7 mouse cellular contexts compared by ENCODE assay signal in genomic region chr4:70307230-70307629, GRCm38 (mm10).
DNase-seq lines count a peak whose midpoint lies in the region; ATAC-seq and TF ChIP-seq lines count a peak whose summit lies in the region.

No protein-coding gene starts in this region.

- 0 out of 2 replicates have a peak, but pooled peaks have one; percentile 68 for ATAC-seq in erythroid progenitor cell, adult 5-6 weeks (replicated peaks; ENCODE audit: low FRiP score, poor library complexity, severe bottlenecking)

- no peaks in the 10 kb centered on the region for H3K9me3 ChIP-seq in midbrain, embryonic 10.5 days (replicated peaks)

- peak; percentile 23 for DNase-seq in Muller cell, postnatal 12 days (ENCODE audit: inconsistent ontology term)
- DNase-seq in brain, adult 2 months (ENCODE audit: low read depth, low spot score), result peak; percentile 88
- DNase-seq in heart, postnatal 4 days, result peak; percentile 79
- peak; percentile 70 to 88 for DNase-seq in left cerebral cortex, adult 2 months (ENCODE audit: extremely low spot score in 1 of 2, low spot score in 2 of 2)
- peak; percentile 28 for DNase-seq in midbrain, embryonic 10.5 days (ENCODE audit: low spot score)
- DNase-seq in skeletal muscle tissue, adult 2 months (ENCODE audit: low read depth, low spot score), result peak; percentile 44

- peaks cover 40% of the 10 kb centered on the region for H3K36me3 ChIP-seq in midbrain, embryonic 10.5 days

- no peak overlapping the region for H3K4me3 ChIP-seq in left cerebral cortex, adult 2 months
- H3K4me3 ChIP-seq in midbrain, embryonic 10.5 days, result no peak overlapping the region

- intact Hi-C loops in left cerebral cortex, adult 2 months (cut with DNase I), result loop anchor here (1.0 to 10.0 kb wide), 5 partner anchors 42 to 1350 kb away; no protein-coding TSS in a partner anchor

- 75% methylated on average over 4 of the region's 4 CpGs for WGBS in midbrain, embryonic 10.5 days

- no peak overlapping the region for H3K27ac ChIP-seq in left cerebral cortex, adult 2 months
- no peak overlapping the region for H3K27ac ChIP-seq in midbrain, embryonic 10.5 days (replicated peaks)

- no peaks in the 10 kb centered on the region for H3K4me1 ChIP-seq in midbrain, embryonic 10.5 days

- no peaks in the 10 kb centered on the region for H3K27me3 ChIP-seq in midbrain, embryonic 10.5 days (ENCODE audit: low read depth, poor library complexity, severe bottlenecking)

- peak; percentile 98 for TF ChIP-seq CTCF in left cerebral cortex, adult 2 months (IDR thresholded peaks at IDR 0.05)

Comparison
In these comparisons a context has a peak if more than half of its experiments do, and no peak if none do; other contexts are left out.
1. DNase-seq: peak in every context shown above with its lines; median percentile 88 in brain, adult 2 months; 79 in heart, postnatal 4 days; 79 in left cerebral cortex, adult 2 months; 44 in skeletal muscle tissue, adult 2 months; 28 in midbrain, embryonic 10.5 days; 23 in Muller cell, postnatal 12 days.